Mouse (Mus musculus) gastrocnemius, postnatal 36 days (tissue): ENCODE data around the gene Wfikkn1. TPM values are rescaled to one million over a fixed set of nuclear protein-coding genes. Genes with fewer than 3 reads are reported as not detected.

Experiments used
- DNase-seq, 2 experiments: peaks; one replicate each; pipeline ENCODE4 v3.0.0; 2022
- intact Hi-C: fragments of 180-260 bp; cut with DNase I; formaldehyde crosslinking; loops from one replicate; pipeline ENCODE4 v1.15.1; 2025
- total RNA-seq, 2 experiments: library from RNA; stranded (reverse); gene quantifications; 2 replicates each; pipeline ENCODE4 v1.2.3; 2021

The Wfikkn1 gene
- total RNA-seq, 2 experiments from 2014 or later, result 0.59 to 0.69 TPM

GRCm38 (mm10) chr17:25841117-25841880, 39.4 kb downstream of the Wfikkn1 start, which contains the start of gene Gm20683:
Gm20683 (minus strand) TSS chr17:25841763.
- intact Hi-C loops, result no loop called here
- DNase-seq, result no peak

GRCm38 (mm10) chr17:25840519-25840918, 40.1 kb downstream of the Wfikkn1 start:
- no peak for DNase-seq

GRCm38 (mm10) chr17:25839455-25840235, 41.0 kb downstream of the Wfikkn1 start:
- intact Hi-C loops, result no loop called here
- DNase-seq, result no peak

More at GRCm38 (mm10) chr17:25840519-25840918, 40.1 kb downstream of the Wfikkn1 start:
- intact Hi-C loops, result no loop called here

GRCm38 (mm10) chr17:25838904-25839303, 41.8 kb downstream of the Wfikkn1 start:
- no peak for DNase-seq
- intact Hi-C loops, result no loop called here

- intact Hi-C loops, result no loop called here
- no peak for DNase-seq
Observed at GRCm38 (mm10) chr17:25837533-25837932, 43.1 kb downstream of the Wfikkn1 start.

- peak; percentile 72 for DNase-seq
- intact Hi-C loops, result no loop called here
Observed at GRCm38 (mm10) chr17:25837076-25837410, 43.6 kb downstream of the Wfikkn1 start, which contains the start of gene Rhbdl1. Rhbdl1 (minus strand) TSS chr17:25837295.

GRCm38 (mm10) chr17:25836397-25837075, 44.1 kb downstream of the Wfikkn1 start:
- intact Hi-C loops, result no loop called here
- no peak for DNase-seq

- no peak for DNase-seq
- intact Hi-C loops, result no loop called here
Observed at GRCm38 (mm10) chr17:25835816-25836215, 44.8 kb downstream of the Wfikkn1 start.

GRCm38 (mm10) chr17:25835301-25835700, 45.4 kb downstream of the Wfikkn1 start:
- DNase-seq, result no peak
- intact Hi-C loops, result no loop called here

GRCm38 (mm10) chr17:25834595-25835222, 45.9 kb downstream of the Wfikkn1 start:
- DNase-seq, result no peak
- intact Hi-C loops, result no loop called here

- intact Hi-C loops, result loop anchor here (2.0 kb wide), 1 partner anchor 41 kb away; the partner anchor contains the start of gene Mettl26
- no peak for DNase-seq
Observed at GRCm38 (mm10) chr17:25833961-25834594, 46.6 kb downstream of the Wfikkn1 start.

- intact Hi-C loops, result loop anchor here (2.0 kb wide), 1 partner anchor 42 kb away; the partner anchor contains the start of gene Mettl26
- DNase-seq, result peak; percentile 89 to 93
Observed at GRCm38 (mm10) chr17:25833291-25833663, 47.4 kb downstream of the Wfikkn1 start, which contains the start of gene Stub1. Stub1 (minus strand) TSS chr17:25833404.

GRCm38 (mm10) chr17:25832436-25833290, 48.0 kb downstream of the Wfikkn1 start:
- peak; percentile 99 to 100 for DNase-seq

GRCm38 (mm10) chr17:25831451-25832281, 49.0 kb downstream of the Wfikkn1 start:
- intact Hi-C loops, result loop anchor here (2.0 kb wide), 1 partner anchor 43 kb away; the partner anchor contains the start of gene Mettl26
- DNase-seq, result no peak

More at GRCm38 (mm10) chr17:25832436-25833290, 48.0 kb downstream of the Wfikkn1 start:
- intact Hi-C loops, result loop anchor here (2.0 kb wide), 1 partner anchor 42 kb away; the partner anchor contains the start of gene Mettl26

GRCm38 (mm10) chr17:25830806-25831431, 49.7 kb downstream of the Wfikkn1 start:
- intact Hi-C loops, result no loop called here
- DNase-seq, result no peak

- no peak for DNase-seq
- intact Hi-C loops, result no loop called here
Observed at GRCm38 (mm10) chr17:25830200-25830753, 50.4 kb downstream of the Wfikkn1 start.

GRCm38 (mm10) chr17:25829558-25830017, 51.1 kb downstream of the Wfikkn1 start:
- intact Hi-C loops, result loop anchor here (10.0 kb wide), 1 partner anchor 935 kb away; the partner anchor contains the start of genes Eme2, Mrps34 and Nme3
- no peak for DNase-seq
